Mouse (Mus musculus): ENCODE measurements at regions not wholly inside any gene's neighbourhood (a gene's known extent, or its start where the extent isn't known, plus 50 kb on each side); places are given as distances from the start of the nearest gene placed in this dataset.

- CTCF ChIA-PET: no interaction called here
Observed at GRCm38 (mm10) chr5:74771121-74771520, 68.4 kb upstream of the Lnx1 start.

GRCm38 (mm10) chr5:74769023-74769422 lies 66.3 kb upstream of the Lnx1 start:
- CTCF ChIA-PET: no interaction called here

- CTCF ChIA-PET: interaction anchor here (0.5 kb wide), 1 partner anchor 104 kb away, joined by 6 read pairs; no protein-coding TSS in a partner anchor
Observed at GRCm38 (mm10) chr5:74767993-74768392, 65.3 kb upstream of the Lnx1 start.

- CTCF ChIA-PET: no interaction called here
Observed at GRCm38 (mm10) chr5:74766211-74766610, 63.5 kb upstream of the Lnx1 start.

- CTCF ChIA-PET: no interaction called here
Observed at GRCm38 (mm10) chr5:74765061-74765767, 62.5 kb upstream of the Lnx1 start.

GRCm38 (mm10) chr5:74757557-74757956 lies 54.8 kb upstream of the Lnx1 start:
- CTCF ChIA-PET: no interaction called here

GRCm38 (mm10) chr5:74752961-74753360 lies 50.2 kb upstream of the Lnx1 start:
- CTCF ChIA-PET: no interaction called here

Data from spleen, embryonic (tissue).